Mouse (Mus musculus): ENCODE results near the gene Efcab5. TPM values are rescaled to one million over a fixed set of nuclear protein-coding genes. Genes with fewer than 3 reads are reported as not detected.

Gene Efcab5
- polyA plus RNA-seq, 1 experiment from 2014 or later, result 0.52 TPM

DNA sequence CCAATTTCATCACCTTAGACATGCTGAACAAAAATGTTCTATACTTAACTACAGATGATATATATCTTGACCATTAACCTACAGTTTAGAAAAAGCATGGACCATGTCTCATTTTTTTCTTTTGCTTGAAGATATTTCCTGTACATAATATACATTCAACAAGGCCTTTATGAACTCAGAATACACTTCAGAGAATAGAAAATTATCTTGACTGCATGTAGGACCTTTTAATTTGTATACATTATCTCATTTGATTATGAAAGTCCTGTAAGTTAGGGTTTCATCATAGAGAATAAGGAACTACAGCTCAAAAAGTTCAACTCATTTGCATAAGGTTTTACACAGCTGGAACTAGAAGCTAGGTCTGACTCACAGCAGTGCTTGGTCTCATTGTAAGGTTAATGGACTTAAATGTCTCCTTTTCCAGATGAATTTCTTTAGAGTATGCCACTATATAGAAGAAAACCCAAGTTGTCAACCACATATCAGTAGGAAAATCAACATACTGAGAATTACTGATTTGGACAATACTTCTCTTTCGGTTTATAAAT lies 25.4 kb upstream of the Efcab5 start:
- Histone ChIP-seq H3K9ac (ENCODE audit: low read depth, low read length) (no peak overlapping the region), H3K27ac (ENCODE audit: low read depth, low read length) (no peak overlapping the region), H3K4me2 (no peak overlapping the region), H3K4me1 (ENCODE audit: control insufficient read depth, insufficient read depth, low read length) (peaks cover 9% of the 10 kb centered on the region), H3K36me3 (ENCODE audit: control insufficient read depth, insufficient read depth, low read length) (no peaks in the 10 kb centered on the region), H3K27me3 (ENCODE audit: control insufficient read depth, insufficient read depth, low read length) (no peaks in the 10 kb centered on the region), H3K4me3 (ENCODE audit: low read depth, low read length) (no peak overlapping the region), H3K9me3 (replicated peaks; ENCODE audit: control insufficient read depth, low read length) (no peaks in the 10 kb centered on the region)
- whole genome bisulfite sequencing (ENCODE audit: insufficient replicate concordance), result 94% methylated on average over 1 of the region's 1 CpGs
- no peak for ATAC-seq (replicated peaks; ENCODE audit: insufficient number of reproducible peaks, low FRiP score, low TSS enrichment)

DNA sequence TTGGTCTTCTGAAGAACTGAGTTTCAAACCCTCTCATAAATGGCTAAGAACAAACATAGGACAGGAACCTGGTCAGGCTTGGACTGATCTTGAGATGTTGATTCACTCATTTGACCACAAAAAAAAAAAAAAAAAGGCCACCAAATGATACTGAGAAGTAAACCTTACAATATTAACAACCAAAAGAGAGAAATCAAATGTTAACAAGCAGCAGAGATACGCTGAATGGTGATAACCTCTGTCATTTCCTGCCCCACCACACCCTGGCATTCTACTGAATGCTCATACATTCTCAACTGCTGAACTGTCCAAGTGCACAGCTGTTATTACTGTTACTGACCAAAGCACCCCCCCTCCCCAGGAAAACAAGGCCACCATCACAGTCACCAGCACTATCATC lies 11.9 kb upstream of the Efcab5 start:
- no peak for ATAC-seq (replicated peaks; ENCODE audit: insufficient number of reproducible peaks, low FRiP score, low TSS enrichment)
- Histone ChIP-seq H3K36me3 (ENCODE audit: control insufficient read depth, insufficient read depth, low read length) (no peaks in the 10 kb centered on the region), H3K9ac (ENCODE audit: low read depth, low read length) (no peak overlapping the region), H3K4me2 (no peak overlapping the region), H3K4me3 (ENCODE audit: low read depth, low read length) (no peak overlapping the region), H3K4me1 (ENCODE audit: control insufficient read depth, insufficient read depth, low read length) (peaks cover 9% of the 10 kb centered on the region), H3K9me3 (replicated peaks; ENCODE audit: control insufficient read depth, low read length) (no peaks in the 10 kb centered on the region), H3K27ac (ENCODE audit: low read depth, low read length) (no peak overlapping the region), H3K27me3 (ENCODE audit: control insufficient read depth, insufficient read depth, low read length) (no peaks in the 10 kb centered on the region)
- 66% methylated on average over 1 of the region's 1 CpGs for WGBS (ENCODE audit: insufficient replicate concordance)

- Histone ChIP-seq H3K27ac (ENCODE audit: low read depth, low read length) (no peak overlapping the region), H3K4me1 (ENCODE audit: control insufficient read depth, insufficient read depth, low read length) (peaks cover 18% of the 10 kb centered on the region), H3K36me3 (ENCODE audit: control insufficient read depth, insufficient read depth, low read length) (no peaks in the 10 kb centered on the region), H3K4me2 (no peak overlapping the region), H3K27me3 (ENCODE audit: control insufficient read depth, insufficient read depth, low read length) (no peaks in the 10 kb centered on the region), H3K9ac (ENCODE audit: low read depth, low read length) (no peak overlapping the region), H3K9me3 (replicated peaks; ENCODE audit: control insufficient read depth, low read length) (no peaks in the 10 kb centered on the region), H3K4me3 (ENCODE audit: low read depth, low read length) (no peak overlapping the region)
- WGBS (ENCODE audit: insufficient replicate concordance), result 56% methylated on average over 4 of the region's 4 CpGs
- ATAC-seq (replicated peaks; ENCODE audit: insufficient number of reproducible peaks, low FRiP score, low TSS enrichment), result no peak
Measured at GRCm38 (mm10) chr11:77199636-77200035, 10.9 kb upstream of the Efcab5 start.

DNA sequence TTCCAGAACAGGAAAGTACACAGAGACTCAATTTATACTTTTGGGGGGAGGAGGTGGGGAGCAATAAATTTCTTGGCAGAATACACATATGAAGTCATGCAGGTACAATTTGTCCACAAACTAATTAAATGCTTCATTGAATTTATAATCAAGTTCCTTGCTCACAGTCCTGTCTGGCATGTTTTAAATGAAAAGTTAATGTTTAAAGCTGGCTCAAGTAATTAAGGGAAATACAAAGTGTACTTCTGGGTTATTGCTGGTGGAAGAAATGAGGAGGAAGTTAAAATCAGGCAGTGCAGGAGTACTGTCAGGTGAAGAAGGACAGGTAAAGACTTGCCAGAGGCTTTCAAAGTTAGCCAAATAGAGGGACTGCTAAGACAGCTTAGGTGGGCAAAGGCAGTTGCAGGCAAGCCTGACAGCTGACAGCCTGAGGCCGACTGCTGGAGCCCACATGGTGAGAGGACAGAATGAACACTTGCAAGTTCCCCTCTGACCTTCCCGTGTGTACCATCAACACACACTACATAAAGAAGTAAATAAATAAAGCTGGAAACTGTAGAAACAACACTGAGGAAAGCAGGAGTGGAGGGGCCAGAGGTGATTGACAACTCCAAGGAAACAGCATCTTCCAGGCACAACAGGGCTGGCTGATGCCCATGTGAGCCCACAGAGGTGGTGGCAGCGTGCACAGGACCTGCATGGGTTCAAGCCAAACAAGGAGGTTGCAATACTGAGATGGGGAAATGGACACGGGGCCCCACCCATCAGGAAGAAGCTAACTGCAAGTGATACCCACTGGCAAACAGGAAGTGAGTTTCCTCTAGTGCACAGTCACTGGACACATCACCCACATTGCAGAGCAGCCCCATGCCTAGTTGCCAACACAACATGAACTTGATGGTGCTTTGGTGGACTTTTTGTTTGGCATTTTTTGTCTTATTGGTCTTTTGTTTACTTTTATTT lies 7.7 kb upstream of the Efcab5 start:
- 41% methylated on average over 4 of the region's 4 CpGs for WGBS (ENCODE audit: insufficient replicate concordance)

GRCm38 (mm10) chr11:77195360-77196109 lies 6.8 kb upstream of the Efcab5 start:
- Histone ChIP-seq H3K9me3 (replicated peaks; ENCODE audit: control insufficient read depth, low read length) (no peaks in the 10 kb centered on the region), H3K36me3 (ENCODE audit: control insufficient read depth, insufficient read depth, low read length) (no peaks in the 10 kb centered on the region), H3K4me2 (no peak overlapping the region), H3K4me1 (ENCODE audit: control insufficient read depth, insufficient read depth, low read length) (peaks cover 18% of the 10 kb centered on the region), H3K9ac (ENCODE audit: low read depth, low read length) (no peak overlapping the region), H3K4me3 (ENCODE audit: low read depth, low read length) (no peak overlapping the region), H3K27ac (ENCODE audit: low read depth, low read length) (peak overlapping the region; percentile 67), H3K27me3 (ENCODE audit: control insufficient read depth, insufficient read depth, low read length) (no peaks in the 10 kb centered on the region)
- ATAC-seq (replicated peaks; ENCODE audit: insufficient number of reproducible peaks, low FRiP score, low TSS enrichment), result no peak
- WGBS (ENCODE audit: insufficient replicate concordance), result 50% methylated on average over 11 of the region's 11 CpGs

More for the DNA sequence above, 7.7 kb upstream of the Efcab5 start:
- Histone ChIP-seq H3K9ac (ENCODE audit: low read depth, low read length) (no peak overlapping the region), H3K9me3 (replicated peaks; ENCODE audit: control insufficient read depth, low read length) (no peaks in the 10 kb centered on the region), H3K27me3 (ENCODE audit: control insufficient read depth, insufficient read depth, low read length) (no peaks in the 10 kb centered on the region), H3K4me2 (no peak overlapping the region), H3K27ac (ENCODE audit: low read depth, low read length) (peak overlapping the region; percentile 67), H3K4me1 (ENCODE audit: control insufficient read depth, insufficient read depth, low read length) (peaks cover 18% of the 10 kb centered on the region), H3K36me3 (ENCODE audit: control insufficient read depth, insufficient read depth, low read length) (no peaks in the 10 kb centered on the region), H3K4me3 (ENCODE audit: low read depth, low read length) (no peak overlapping the region)
- ATAC-seq (replicated peaks; ENCODE audit: insufficient number of reproducible peaks, low FRiP score, low TSS enrichment), result no peak

DNA sequence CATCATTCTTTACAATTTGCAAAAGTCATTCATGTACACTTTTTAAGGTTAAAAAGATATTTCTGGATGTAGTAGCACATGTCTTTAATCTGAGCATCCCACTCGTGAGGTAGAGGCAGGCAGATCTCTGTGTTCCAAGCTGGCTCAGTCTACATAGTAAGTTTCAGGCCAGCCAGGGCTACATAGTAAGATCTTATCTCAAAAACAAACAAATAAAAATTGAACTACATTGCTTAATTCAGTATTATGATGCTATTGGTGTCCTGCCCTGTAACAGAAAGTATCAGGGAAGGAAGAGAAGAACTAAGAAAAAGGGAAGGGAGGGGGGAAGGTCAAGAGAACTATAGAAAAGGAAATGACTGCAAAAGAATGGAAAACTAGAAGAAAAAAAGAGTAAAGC lies 6.0 kb upstream of the Efcab5 start:
- Histone ChIP-seq H3K4me1 (ENCODE audit: control insufficient read depth, insufficient read depth, low read length) (peaks cover 18% of the 10 kb centered on the region), H3K4me2 (no peak overlapping the region), H3K4me3 (ENCODE audit: low read depth, low read length) (no peak overlapping the region), H3K9ac (ENCODE audit: low read depth, low read length) (no peak overlapping the region), H3K27me3 (ENCODE audit: control insufficient read depth, insufficient read depth, low read length) (no peaks in the 10 kb centered on the region), H3K9me3 (replicated peaks; ENCODE audit: control insufficient read depth, low read length) (no peaks in the 10 kb centered on the region), H3K36me3 (ENCODE audit: control insufficient read depth, insufficient read depth, low read length) (no peaks in the 10 kb centered on the region), H3K27ac (ENCODE audit: low read depth, low read length) (peak overlapping the region; percentile 67; the same call in 1 of the 2 replicates)
- ATAC-seq (replicated peaks; ENCODE audit: insufficient number of reproducible peaks, low FRiP score, low TSS enrichment), result no peak
- 56% methylated on average over 1 of the region's 1 CpGs for WGBS (ENCODE audit: insufficient replicate concordance)

GRCm38 (mm10) chr11:77193941-77194553 lies 5.3 kb upstream of the Efcab5 start:
- no peak overlapping the region for H3K4me2 ChIP-seq
- no peak for ATAC-seq (replicated peaks; ENCODE audit: insufficient number of reproducible peaks, low FRiP score, low TSS enrichment)

DNA sequence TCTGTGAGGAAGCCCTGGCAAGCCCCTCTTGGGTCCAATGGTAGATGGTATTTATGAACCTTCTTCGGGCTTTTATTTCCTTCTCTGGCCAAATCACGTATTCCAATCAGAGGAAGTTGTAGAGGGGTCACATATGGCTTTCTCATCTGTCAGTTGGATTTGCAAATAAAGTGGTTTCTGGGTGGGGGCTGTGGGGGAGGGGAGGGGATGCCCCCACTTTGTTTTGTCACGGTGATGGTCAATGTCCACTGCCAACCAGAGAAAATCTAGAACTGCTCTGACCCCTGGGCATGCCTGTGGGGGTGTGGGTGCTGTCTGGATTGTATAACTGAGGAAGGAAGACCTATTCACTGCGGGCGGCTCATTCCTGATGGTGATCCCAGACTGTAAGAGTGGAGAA lies 4.6 kb upstream of the Efcab5 start:
- H3K9me3 ChIP-seq (replicated peaks; ENCODE audit: control insufficient read depth, low read length), result no peaks in the 10 kb centered on the region
- no peak overlapping the region for H3K4me3 ChIP-seq (ENCODE audit: low read depth, low read length)
- no peak overlapping the region for H3K27ac ChIP-seq (ENCODE audit: low read depth, low read length)
- H3K36me3 ChIP-seq (ENCODE audit: control insufficient read depth, insufficient read depth, low read length), result no peaks in the 10 kb centered on the region
- H3K4me2 ChIP-seq, result no peak overlapping the region
- 70% methylated on average over 5 of the region's 5 CpGs for WGBS (ENCODE audit: insufficient replicate concordance)
- H3K27me3 ChIP-seq (ENCODE audit: control insufficient read depth, insufficient read depth, low read length), result no peaks in the 10 kb centered on the region
- no peak overlapping the region for H3K9ac ChIP-seq (ENCODE audit: low read depth, low read length)
- peaks cover 18% of the 10 kb centered on the region for H3K4me1 ChIP-seq (ENCODE audit: control insufficient read depth, insufficient read depth, low read length)
- ATAC-seq (replicated peaks; ENCODE audit: insufficient number of reproducible peaks, low FRiP score, low TSS enrichment), result no peak

More at GRCm38 (mm10) chr11:77193941-77194553, 5.3 kb upstream of the Efcab5 start:
- H3K9ac ChIP-seq (ENCODE audit: low read depth, low read length), result no peak overlapping the region
- H3K9me3 ChIP-seq (replicated peaks; ENCODE audit: control insufficient read depth, low read length), result no peaks in the 10 kb centered on the region
- H3K4me1 ChIP-seq (ENCODE audit: control insufficient read depth, insufficient read depth, low read length), result peaks cover 18% of the 10 kb centered on the region
- no peak overlapping the region for H3K27ac ChIP-seq (ENCODE audit: low read depth, low read length)
- no peaks in the 10 kb centered on the region for H3K27me3 ChIP-seq (ENCODE audit: control insufficient read depth, insufficient read depth, low read length)
- no peak overlapping the region for H3K4me3 ChIP-seq (ENCODE audit: low read depth, low read length)
- no peaks in the 10 kb centered on the region for H3K36me3 ChIP-seq (ENCODE audit: control insufficient read depth, insufficient read depth, low read length)
- 57% methylated on average over 6 of the region's 6 CpGs for WGBS (ENCODE audit: insufficient replicate concordance)
